Mouse (Mus musculus): ENCODE results near the gene Csmd2. TPM values are rescaled to one million over a fixed set of nuclear protein-coding genes. Genes with fewer than 3 reads are reported as not detected.

Gene Csmd2
- total RNA-seq, 2 experiments from 2014 or later, result 0.12 to 0.17 TPM

DNA sequence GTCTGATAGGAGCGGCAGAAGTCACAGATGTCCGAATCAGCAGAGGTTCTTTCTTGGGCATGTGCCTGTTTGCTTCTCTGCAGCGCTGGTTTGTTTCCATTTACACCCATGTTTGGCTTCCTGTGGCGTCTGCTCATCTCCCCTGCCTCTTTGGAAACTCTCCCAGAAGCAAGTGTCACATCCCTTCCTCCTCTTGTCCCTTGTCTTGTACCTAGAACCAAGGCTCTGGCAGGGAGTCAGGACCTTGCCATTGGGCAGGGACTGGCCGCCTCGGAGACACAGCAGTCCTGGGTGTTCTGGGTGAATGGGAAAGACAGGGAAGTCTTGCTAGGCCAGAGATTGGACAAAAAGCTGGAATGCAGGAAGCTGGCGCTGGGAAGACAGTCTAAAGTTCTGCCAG, 410.1 kb downstream of the Csmd2 start:
- DNase-seq, result no peak
- intact Hi-C loops (cut with DNase I), result no loop called here

DNA sequence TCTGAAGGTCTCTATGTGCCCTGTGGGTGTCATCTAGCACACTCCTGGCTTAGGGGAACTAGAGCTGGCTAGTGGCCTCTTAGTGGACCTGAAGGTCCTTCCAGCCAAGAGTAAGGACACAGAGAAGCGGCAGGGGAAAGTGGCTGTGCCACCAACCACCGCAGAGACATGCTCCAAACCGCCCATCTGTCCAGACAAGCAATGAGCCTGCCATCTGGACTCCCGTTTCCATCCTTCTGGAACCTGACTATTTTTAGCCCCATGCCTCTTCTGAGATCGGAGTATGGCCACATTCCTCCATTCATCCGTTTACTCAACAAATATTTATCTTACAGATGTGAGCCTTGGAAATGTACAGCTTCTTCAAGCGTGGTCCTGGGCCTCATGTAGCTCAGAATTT, 411.3 kb downstream of the Csmd2 start:
- intact Hi-C loops (cut with DNase I), result no loop called here
- no peak for DNase-seq

DNA sequence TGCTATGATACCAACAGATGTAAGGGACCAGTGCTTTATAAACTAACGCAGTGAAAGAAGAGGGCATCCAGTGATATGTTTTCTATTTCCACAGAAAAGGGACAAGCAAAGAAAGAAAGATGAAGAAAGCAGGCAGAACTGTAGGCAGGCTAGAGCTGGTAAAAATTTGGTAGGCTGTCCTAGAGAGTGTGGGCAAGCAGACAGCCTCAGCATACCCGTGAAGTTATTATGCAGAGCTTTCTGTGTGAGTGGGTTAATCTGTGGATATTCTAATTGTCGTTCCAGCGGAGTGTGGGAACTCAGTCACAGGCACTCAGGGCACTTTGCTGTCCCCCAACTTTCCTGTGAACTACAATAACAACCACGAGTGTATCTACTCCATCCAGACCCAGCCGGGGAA, 412.4 kb downstream of the Csmd2 start:
- no peak for DNase-seq
- intact Hi-C loops (cut with DNase I), result no loop called here

DNA sequence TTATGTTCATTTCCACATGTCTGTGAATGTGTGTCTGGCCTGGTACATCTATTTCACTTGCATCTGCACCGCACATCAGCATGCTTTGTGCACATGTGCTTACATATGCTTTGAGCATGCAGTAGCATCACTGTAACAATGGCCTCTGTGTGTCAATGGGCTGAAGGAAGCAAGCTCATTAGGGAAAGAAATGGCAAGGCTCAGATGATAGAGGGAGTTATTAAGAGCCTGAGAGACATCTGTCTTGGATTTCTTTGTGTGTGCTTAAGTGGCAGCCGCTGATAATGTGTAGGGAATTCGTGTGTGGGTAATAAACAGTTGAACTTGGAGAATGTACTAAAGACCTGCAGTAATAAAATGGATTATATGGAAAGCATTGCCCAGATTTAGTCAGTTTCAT, 413.9 kb downstream of the Csmd2 start:
- DNase-seq, result no peak
- intact Hi-C loops (cut with DNase I), result no loop called here

DNA sequence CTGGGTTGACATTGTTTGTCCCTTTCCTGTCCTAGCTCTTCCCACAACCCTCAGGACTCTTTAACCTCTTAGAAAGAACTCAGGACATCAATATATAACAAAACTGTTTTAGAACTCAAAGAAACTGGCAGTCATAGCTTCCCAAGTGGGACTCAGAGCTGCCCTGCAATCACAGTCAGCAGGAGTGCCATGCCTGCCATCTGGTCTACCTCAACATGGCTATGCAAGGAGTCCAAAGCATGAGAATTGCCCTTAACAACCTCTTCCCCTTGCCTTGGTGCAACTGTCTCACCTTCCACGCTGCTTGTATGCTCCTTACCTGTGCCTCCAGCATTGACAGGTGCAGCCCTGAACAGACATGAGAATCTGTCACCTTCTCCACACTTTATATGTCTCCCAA, 415.0 kb downstream of the Csmd2 start:
- intact Hi-C loops (cut with DNase I), result no loop called here
- no peak for DNase-seq

DNA sequence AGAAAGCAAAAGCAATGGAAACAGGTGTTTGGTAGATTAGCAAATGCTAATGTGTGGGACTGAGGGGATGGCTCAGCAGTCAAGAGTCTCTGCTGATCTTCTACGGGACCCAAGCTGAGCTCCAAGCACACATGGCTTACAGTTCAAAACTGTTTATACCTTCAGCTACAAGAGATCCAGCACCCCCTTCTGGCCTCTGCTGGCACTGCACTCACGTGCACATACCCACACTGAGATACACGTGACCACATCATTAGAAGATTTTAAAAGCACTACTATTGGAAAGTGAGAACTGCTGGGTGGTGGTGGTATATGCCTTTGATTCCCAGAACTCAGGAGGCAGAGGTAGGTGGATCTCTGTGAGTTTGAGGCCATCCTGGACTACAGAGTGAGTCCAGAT, 417.9 kb downstream of the Csmd2 start:
- intact Hi-C loops (cut with DNase I), result no loop called here
- DNase-seq, result no peak

DNA sequence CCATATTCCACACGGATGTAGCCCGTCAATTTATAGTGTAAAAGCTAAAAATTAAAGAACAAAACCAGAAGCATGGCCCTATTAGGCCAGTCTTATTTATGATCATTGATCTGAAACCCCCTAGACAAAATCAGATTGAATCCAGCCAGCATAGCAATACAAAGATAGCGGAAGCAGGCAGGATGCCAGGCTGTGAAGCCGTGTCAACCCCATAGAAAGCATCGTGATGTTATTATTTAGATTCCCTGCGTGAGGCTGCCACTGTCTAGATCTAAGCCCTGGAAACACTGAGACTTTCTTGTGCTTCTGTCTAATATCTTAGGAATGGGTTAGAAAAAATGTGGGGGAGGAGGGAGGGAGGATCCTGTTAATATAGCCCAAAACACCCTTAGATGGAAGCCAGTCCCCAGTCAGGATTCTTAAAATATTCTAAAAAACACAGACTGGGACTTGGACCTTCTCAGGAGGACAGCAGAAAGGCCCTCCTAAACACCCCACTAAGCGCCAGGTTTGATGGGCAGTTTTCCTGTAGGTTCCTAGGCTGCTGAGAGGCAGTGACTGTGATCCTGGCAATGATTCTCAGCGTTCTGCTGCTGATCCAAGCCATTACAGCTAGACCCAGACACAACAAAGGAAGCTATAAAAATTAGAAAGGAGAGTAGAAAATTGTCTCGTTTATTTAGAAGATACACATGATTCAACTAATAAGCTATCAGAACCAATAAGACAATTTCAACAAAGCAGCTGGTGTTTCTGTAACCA, 419.6 kb downstream of the Csmd2 start:
- DNase-seq, result no peak
- intact Hi-C loops (cut with DNase I), result no loop called here

DNA sequence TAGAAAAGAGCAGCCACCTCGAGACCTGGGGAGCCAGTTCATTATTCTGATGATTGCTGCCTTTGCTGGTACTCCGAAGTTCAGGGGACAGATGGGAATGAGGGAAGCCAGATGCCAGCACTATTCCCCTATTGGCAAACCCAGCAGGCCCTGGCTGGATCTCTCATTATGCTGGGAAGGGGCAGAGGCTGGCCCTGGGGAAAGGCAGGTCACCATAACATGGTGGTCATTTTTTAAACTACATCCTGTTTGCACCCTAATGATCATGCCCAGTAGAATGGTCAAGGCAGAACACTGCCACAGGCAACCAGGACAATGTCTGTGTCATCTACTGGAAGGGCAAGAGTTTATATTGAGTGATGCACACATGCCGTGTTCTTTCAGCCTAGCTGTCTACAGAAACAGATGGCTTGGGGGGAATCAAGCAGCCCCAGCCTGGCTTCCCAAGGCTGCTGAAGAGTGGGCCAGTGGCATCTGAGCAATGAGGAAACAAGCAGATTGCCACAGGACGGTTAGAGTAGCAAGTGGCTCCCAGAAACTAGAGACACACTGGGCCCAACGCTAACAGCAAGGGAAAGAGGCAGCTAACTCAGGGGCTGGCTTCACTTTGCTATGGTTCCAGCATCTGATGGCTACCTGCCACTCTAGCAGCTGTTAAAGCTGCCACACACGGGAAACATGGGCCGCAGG, 424.4 kb downstream of the Csmd2 start:
- intact Hi-C loops (cut with DNase I), result no loop called here
- DNase-seq, result no peak

DNA sequence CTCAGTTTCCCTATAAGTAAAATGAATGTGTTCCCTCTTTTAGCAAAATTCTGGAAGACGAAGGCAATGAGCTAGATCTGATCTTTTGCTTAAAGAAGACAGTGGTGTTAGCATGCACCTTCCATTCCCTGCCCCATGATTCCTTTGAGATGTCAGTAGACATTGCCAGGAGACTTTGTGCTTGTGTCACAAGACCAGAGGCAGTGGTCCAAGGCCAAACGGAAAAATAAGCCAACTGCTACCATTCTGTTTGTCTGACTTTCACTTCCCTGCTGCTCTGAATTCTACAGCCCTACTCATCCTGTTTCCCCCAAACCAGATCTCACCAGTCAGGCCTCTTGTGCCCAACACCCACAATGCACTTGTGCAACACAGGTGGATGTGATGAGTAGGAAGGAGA, 427.1 kb downstream of the Csmd2 start:
- DNase-seq, result no peak
- intact Hi-C loops (cut with DNase I), result no loop called here

DNA sequence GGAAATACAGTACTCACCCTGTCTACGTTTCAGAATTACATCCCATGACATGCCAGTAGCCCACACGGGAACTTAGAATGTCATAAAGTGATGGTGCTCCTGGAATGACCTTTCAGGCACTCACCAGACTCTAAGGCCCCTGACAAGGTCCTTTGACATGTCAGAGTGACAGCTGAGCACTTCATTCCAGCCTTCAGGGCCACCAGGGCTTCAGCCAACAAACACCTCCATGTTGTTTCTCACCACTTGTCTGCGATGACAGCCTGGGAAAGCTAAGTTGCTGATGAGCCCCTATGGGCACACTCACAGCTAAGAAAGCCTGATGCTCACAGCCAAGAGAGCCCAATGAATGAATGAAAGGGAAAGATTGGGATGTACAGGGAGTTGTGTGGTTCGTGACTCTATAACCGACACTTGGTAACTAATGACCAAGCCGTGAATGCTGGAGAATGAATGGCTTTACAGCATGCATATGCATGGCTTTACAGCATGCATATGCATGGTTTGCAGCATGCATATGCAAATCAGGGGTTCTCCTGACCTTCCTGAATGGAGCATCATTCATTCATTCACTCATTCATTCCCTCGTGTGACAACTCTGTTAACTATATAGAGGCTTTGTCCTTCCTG, 432.4 kb downstream of the Csmd2 start:
- intact Hi-C loops (cut with DNase I), result no loop called here
- DNase-seq, result no peak

DNA sequence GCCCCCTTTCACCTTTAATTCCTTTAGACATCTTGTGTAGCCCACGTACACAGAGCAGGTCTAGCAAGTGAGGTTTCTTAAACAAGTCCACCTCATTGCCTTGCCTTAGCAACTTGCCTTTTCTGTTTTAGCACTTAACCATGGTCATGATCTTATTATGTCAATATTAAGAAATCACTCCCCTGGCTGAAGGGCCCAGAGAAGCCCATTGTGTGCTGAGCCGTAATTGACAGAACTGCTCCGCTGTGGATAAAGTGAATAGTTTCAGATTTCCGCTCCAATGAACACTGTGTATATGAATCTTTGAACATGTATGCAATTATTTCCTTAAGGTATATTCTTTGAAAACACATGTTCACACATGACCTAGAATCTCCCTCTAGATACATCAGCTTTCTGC, 434.8 kb downstream of the Csmd2 start:
- no peak for DNase-seq
- intact Hi-C loops (cut with DNase I), result no loop called here

DNA sequence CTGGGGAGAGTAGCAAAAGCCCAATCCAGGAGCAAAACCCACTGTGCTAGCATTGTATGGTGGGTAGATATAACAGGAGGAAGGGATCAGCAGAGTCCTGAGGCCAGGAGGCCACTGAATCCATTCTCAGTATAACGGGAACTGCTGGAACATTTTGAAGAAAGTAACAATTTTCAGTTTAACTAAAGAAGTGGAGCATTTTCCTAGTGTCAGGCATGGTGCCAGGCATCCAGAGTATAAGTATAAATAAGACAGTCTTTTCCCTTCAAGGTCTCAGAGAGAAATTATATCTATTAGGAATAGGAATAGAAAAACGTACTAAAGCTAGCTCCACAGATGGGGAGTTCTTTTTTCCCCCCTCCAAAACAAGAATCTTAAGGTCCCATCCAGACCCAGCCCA, 437.7 kb downstream of the Csmd2 start:
- DNase-seq, result no peak

DNA sequence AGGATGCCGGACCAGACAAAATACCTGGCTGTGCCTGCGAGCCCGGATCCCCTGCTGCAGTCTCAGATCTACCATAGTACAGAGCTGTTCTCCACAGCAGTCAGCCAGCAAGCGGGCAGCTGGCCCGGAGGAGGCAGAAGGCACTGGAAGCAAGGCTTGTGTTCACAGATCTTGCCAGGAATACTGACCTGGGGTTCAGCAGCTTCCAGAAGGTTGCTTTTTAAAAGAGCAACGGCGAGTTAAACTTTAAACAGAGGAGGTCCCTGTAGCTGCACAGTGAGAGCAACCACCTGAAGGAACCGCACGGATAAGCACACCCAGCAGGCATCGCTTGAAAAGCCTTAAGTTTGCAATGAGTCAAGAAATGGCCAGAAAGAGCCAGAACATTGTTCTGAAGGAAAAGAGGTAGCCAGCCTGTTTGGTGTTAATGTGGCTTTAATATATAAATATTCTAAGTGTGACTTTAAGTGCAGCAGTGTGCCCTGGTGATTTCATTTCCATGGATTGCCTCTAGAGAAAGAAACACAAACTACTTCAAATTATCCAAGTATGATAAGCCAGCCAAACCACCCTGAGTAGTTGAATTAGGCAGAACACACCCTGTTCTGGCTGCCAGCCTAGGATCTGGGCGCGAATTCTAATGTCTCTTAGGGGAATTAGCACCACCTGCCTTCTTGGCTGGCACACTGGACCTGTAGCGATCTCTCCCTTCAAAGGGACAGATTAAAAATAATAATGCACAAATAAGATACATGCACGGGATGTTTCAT, 439.8 kb downstream of the Csmd2 start:
- intact Hi-C loops (cut with DNase I), result no loop called here

More for the DNA sequence above, 437.7 kb downstream of the Csmd2 start:
- intact Hi-C loops (cut with DNase I), result no loop called here

DNA sequence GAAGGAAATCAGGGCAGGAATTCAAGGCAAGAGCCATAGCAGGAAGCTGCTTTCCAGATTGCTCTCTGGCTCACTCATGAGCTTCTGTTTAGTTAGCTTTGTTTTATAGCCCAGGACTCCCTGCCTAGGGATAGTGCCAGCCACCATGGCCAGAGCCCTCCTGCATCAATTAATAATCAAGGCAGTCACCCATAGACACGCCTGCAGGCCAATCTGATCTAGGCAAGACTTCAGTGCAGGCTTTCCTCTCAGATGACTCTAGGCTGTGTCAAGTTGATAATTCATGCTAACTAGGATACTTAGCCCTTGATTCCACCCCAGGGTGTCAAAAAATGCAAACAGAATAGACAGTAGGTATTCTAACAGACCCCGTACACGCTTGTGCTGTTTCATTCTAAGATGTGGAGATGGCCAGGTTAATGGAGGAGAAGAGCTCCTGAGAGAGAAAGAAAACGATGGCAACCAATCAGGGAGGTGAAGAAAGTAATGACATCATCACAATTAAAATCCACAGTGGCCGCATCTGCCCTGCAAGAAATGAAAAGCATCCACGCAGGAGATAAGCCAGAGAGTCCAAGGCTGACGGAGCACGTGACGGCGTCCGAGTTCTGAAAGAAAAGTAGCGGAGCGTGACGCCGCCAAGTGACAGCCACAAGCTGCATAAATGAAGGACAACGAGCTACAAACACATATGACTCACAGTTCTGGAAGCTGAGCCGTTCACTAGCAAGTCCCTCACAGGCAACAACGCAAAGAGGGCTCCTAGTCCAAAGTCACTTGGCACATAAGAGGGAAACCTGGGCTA, 440.8 kb downstream of the Csmd2 start:
- intact Hi-C loops (cut with DNase I), result no loop called here
- peak; percentile 17 to 29 for DNase-seq

More for the DNA sequence above, 439.8 kb downstream of the Csmd2 start:
- DNase-seq, result no peak

DNA sequence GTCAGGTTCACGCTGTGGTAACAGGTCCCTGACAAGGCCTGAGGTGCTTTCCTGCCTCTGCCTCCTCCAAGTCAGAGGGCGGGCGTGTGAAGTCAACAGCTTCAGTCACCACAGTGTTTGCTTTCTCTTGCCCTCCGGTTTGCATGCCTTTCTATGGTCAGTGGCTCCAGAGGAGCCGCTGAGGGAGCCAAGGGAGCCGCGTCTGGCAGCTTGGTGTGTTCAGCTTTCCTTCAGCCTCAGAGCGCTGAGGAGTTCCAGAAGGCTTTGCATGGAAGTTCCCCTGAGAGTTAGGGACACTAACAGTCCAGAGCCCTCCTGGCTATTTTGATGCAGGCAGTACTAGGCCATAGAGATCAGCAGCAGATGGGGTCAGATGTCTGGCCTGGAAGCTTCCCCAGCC, 441.9 kb downstream of the Csmd2 start:
- DNase-seq, result peak; percentile 4 to 6
- intact Hi-C loops (cut with DNase I), result no loop called here

DNA sequence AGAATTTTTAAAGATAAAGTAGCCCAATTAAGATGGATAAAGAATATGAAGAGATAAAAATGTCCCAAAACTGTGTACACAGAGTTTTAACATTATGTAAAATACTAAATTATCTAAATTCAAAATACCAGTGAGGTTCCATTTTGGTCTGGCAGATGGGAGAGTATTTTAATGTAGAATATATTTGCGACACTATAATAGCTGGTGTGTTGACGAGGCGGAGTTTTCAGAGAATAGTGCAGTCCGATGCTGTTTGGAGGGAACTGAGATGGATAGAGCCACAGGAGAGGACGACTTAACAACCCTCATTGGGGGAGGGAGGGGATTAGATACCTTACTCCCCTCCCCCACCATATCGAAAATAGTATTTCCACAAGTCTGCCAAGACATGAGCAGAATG, 452.9 kb downstream of the Csmd2 start:
- intact Hi-C loops (cut with DNase I), result no loop called here
- DNase-seq, result no peak

DNA sequence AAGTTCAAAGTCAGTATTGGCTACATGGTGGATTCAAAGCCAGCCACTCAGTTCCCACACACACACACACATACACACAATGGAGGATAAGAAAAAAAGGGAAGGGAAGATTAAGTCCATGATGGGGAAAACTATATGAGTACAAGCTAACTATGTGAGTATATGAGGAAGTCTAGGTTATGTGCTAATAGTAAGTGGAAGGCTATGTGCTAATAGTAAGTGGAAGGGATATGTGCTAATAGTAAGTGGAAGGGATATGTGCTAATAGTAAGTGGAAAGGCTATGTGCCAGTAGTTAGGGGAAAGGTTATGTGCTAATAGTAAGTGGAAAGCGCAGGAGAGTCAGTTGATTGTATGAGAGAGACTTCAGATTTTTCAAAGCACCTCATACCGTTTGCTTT, 453.6 kb downstream of the Csmd2 start:
- intact Hi-C loops (cut with DNase I), result no loop called here
- DNase-seq, result no peak

DNA sequence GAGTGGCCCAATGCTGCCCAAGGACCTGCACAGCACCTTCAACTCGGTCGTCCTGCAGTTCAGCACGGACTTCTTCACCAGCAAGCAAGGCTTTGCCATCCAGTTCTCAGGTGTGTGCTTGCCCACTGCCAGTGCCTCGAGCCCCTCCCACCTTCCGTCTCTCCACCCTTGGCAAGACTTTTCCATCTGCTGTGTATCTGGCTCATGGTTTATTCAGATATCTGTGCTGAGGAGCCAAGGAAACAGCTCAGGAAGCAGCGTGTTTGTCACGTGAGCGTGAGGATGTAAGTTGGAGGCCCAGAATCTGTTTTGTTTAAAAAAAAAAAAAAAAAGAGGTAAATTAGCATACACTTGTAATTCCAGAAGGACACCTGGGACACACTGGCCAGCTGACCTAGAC, 455.1 kb downstream of the Csmd2 start:
- no peak for DNase-seq
- intact Hi-C loops (cut with DNase I), result no loop called here

DNA sequence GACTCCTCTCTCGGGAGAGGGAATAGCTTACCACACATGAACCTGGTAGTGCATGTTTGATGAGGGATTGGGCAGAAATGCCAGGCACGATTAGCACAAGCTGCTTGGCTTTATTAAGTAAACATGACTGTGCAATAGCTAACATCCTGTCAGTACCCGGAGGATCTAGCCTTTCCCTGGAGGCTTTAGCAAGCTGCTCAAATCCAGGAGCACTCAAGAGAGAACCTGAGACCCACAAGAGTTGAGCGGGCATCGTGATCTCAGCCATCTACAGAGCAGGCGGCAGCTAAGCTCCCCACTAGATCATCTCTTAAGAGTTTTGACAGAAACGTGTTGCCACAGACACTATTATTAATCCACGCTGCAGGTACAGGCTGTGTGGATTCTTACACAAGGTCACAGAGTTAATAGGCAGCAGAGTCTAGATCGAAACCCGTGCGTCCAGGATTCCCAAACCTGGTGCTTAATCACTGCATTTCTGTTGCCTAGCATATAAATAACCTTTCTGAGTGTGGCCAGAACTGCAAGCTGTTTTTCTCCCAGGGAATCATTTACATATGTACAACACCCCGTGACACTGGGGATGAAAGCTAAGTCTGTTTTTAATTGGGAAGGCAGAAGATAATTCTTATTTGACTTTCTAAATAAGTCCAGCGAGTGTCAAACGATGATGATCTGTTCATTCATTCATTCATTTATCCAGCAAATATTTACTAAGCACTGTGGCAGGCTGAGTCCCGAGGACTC, 458.0 kb downstream of the Csmd2 start:
- intact Hi-C loops (cut with DNase I), result no loop called here
- DNase-seq, result no peak

Data from heart, postnatal 14 days (tissue).